Mouse (Mus musculus): ENCODE results near the gene Tnfrsf23.

DNA sequence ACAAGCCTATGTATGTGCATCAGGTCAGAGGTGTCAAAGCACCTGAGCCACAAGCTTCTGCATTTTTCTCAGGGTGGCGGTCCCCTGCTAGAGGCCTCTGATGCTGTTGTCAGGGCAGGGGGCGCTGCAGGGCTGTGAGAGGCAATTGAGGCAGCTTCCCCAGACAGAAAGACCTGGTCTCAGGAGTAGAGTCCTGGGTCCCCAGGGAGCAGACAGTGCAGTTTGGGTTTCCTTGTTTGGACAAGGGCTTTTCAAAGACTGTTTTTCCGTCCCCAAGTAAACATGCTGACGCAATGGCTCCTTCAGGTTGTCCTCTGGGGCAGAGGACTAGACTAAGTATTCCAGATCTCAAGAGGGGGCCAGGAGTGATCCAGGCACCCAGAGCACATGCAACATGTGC, 40.7 kb upstream of the Tnfrsf23 start:
- TF ChIP-seq CHD2 (IDR thresholded peaks at IDR 0.05; ENCODE audit: low read length) (no peak), ZKSCAN1 (IDR thresholded peaks at IDR 0.05; ENCODE audit: borderline replicate concordance, low read depth, low read length) (no peak), CTCF (conservative IDR thresholded peaks at IDR 0.05 in 1 of 2, IDR thresholded peaks at IDR 0.05 in 1 of 2; ENCODE audit: low read depth in 2 of 2, low read length in 2 of 2) (peak in 1 of 2 experiments; percentile 50; a peak in 2 of 4 replicates), MEF2A (IDR thresholded peaks at IDR 0.05; ENCODE audit: borderline replicate concordance, low read depth, low read length) (no peak), ELF1 (IDR thresholded peaks at IDR 0.05; ENCODE audit: low read depth, low read length) (no peak)

Data from CH12.LX (cell line).